Mouse (Mus musculus): ENCODE data around the gene Zbp1. TPM values are rescaled to one million over a fixed set of nuclear protein-coding genes. Genes with fewer than 3 reads are reported as not detected.

The Zbp1 gene
- polyA plus RNA-seq, 1 experiment, result 63.7 TPM

- no peak for TF ChIP-seq POLR2A (IDR thresholded peaks at IDR 0.05; ENCODE audit: control insufficient read depth, extremely low read depth, insufficient read depth, low read length, poor library complexity)
- TF ChIP-seq CTCF (IDR thresholded peaks at IDR 0.05; ENCODE audit: borderline replicate concordance, control insufficient read depth, extremely low read depth, insufficient read depth, low read length, poor library complexity), result no peak
- WGBS, result 8% methylated on average over 11 of the region's 11 CpGs
- peaks cover 58% of the 10 kb centered on the region for H3K4me1 ChIP-seq (replicated peaks; ENCODE audit: control insufficient read depth, insufficient read depth, low read length)
- no peak overlapping the region for H3K4me3 ChIP-seq (ENCODE audit: control insufficient read depth, insufficient read depth, low read length)
- H3K27me3 ChIP-seq (ENCODE audit: control insufficient read depth, insufficient read depth, low read length), result no peaks in the 10 kb centered on the region
- no peak overlapping the region for H3K27ac ChIP-seq (ENCODE audit: control insufficient read depth, insufficient read depth, low read length)
- DNase-seq, result peak; percentile 74
- no peaks in the 10 kb centered on the region for H3K36me3 ChIP-seq (ENCODE audit: control insufficient read depth, insufficient read depth, low read length)
Observed at GRCm38 (mm10) chr2:173263636-173264330, 45.1 kb upstream of the Zbp1 start.

- no peak for TF ChIP-seq CTCF (IDR thresholded peaks at IDR 0.05; ENCODE audit: borderline replicate concordance, control insufficient read depth, extremely low read depth, insufficient read depth, low read length, poor library complexity)
- TF ChIP-seq POLR2A (IDR thresholded peaks at IDR 0.05; ENCODE audit: control insufficient read depth, extremely low read depth, insufficient read depth, low read length, poor library complexity), result no peak
- Histone ChIP-seq H3K27ac (ENCODE audit: control insufficient read depth, insufficient read depth, low read length) (no peak overlapping the region), H3K27me3 (ENCODE audit: control insufficient read depth, insufficient read depth, low read length) (no peaks in the 10 kb centered on the region), H3K4me3 (ENCODE audit: control insufficient read depth, insufficient read depth, low read length) (no peak overlapping the region), H3K36me3 (ENCODE audit: control insufficient read depth, insufficient read depth, low read length) (no peaks in the 10 kb centered on the region), H3K4me1 (replicated peaks; ENCODE audit: control insufficient read depth, insufficient read depth, low read length) (peaks cover 48% of the 10 kb centered on the region)
- WGBS, result 91% methylated on average over 10 of the region's 10 CpGs
- no peak for DNase-seq
Observed at GRCm38 (mm10) chr2:173261497-173261896, 42.8 kb upstream of the Zbp1 start.

- H3K27me3 ChIP-seq (ENCODE audit: control insufficient read depth, insufficient read depth, low read length), result no peaks in the 10 kb centered on the region; the same call in 1 of the 2 replicates
- H3K27ac ChIP-seq (ENCODE audit: control insufficient read depth, insufficient read depth, low read length), result no peak overlapping the region
- 87% methylated on average over 9 of the region's 9 CpGs for WGBS
Observed at GRCm38 (mm10) chr2:173258459-173259091, 39.9 kb upstream of the Zbp1 start.

GRCm38 (mm10) chr2:173257610-173258009 is 38.9 kb upstream of the Zbp1 start:
- Histone ChIP-seq H3K27ac (ENCODE audit: control insufficient read depth, insufficient read depth, low read length) (no peak overlapping the region), H3K36me3 (ENCODE audit: control insufficient read depth, insufficient read depth, low read length) (no peaks in the 10 kb centered on the region), H3K27me3 (ENCODE audit: control insufficient read depth, insufficient read depth, low read length) (no peaks in the 10 kb centered on the region; the same call in 1 of the 2 replicates), H3K4me1 (replicated peaks; ENCODE audit: control insufficient read depth, insufficient read depth, low read length) (peaks cover 17% of the 10 kb centered on the region), H3K4me3 (ENCODE audit: control insufficient read depth, insufficient read depth, low read length) (no peak overlapping the region)
- TF ChIP-seq CTCF (IDR thresholded peaks at IDR 0.05; ENCODE audit: borderline replicate concordance, control insufficient read depth, extremely low read depth, insufficient read depth, low read length, poor library complexity) (no peak), POLR2A (IDR thresholded peaks at IDR 0.05; ENCODE audit: control insufficient read depth, extremely low read depth, insufficient read depth, low read length, poor library complexity) (no peak)
- no peak for DNase-seq
- WGBS, result 58% methylated on average over 7 of the region's 7 CpGs

More at GRCm38 (mm10) chr2:173258459-173259091, 39.9 kb upstream of the Zbp1 start:
- no peaks in the 10 kb centered on the region for H3K36me3 ChIP-seq (ENCODE audit: control insufficient read depth, insufficient read depth, low read length)
- no peak for DNase-seq
- H3K4me3 ChIP-seq (ENCODE audit: control insufficient read depth, insufficient read depth, low read length), result no peak overlapping the region
- TF ChIP-seq POLR2A (IDR thresholded peaks at IDR 0.05; ENCODE audit: control insufficient read depth, extremely low read depth, insufficient read depth, low read length, poor library complexity) (no peak), CTCF (IDR thresholded peaks at IDR 0.05; ENCODE audit: borderline replicate concordance, control insufficient read depth, extremely low read depth, insufficient read depth, low read length, poor library complexity) (no peak)
- H3K4me1 ChIP-seq (replicated peaks; ENCODE audit: control insufficient read depth, insufficient read depth, low read length), result peaks cover 27% of the 10 kb centered on the region

- DNase-seq, result no peak
- Histone ChIP-seq H3K27ac (ENCODE audit: control insufficient read depth, insufficient read depth, low read length) (no peak overlapping the region), H3K36me3 (ENCODE audit: control insufficient read depth, insufficient read depth, low read length) (no peaks in the 10 kb centered on the region), H3K27me3 (ENCODE audit: control insufficient read depth, insufficient read depth, low read length) (no peaks in the 10 kb centered on the region; the same call in 1 of the 2 replicates), H3K4me3 (ENCODE audit: control insufficient read depth, insufficient read depth, low read length) (no peak overlapping the region), H3K4me1 (replicated peaks; ENCODE audit: control insufficient read depth, insufficient read depth, low read length) (peaks cover 16% of the 10 kb centered on the region)
- 96% methylated on average over 4 of the region's 4 CpGs for WGBS
- TF ChIP-seq POLR2A (IDR thresholded peaks at IDR 0.05; ENCODE audit: control insufficient read depth, extremely low read depth, insufficient read depth, low read length, poor library complexity) (no peak), CTCF (IDR thresholded peaks at IDR 0.05; ENCODE audit: borderline replicate concordance, control insufficient read depth, extremely low read depth, insufficient read depth, low read length, poor library complexity) (no peak)
Observed at GRCm38 (mm10) chr2:173256552-173256949, 37.8 kb upstream of the Zbp1 start.

GRCm38 (mm10) chr2:173255810-173256551 is 37.3 kb upstream of the Zbp1 start:
- Histone ChIP-seq H3K36me3 (ENCODE audit: control insufficient read depth, insufficient read depth, low read length) (no peaks in the 10 kb centered on the region), H3K27ac (ENCODE audit: control insufficient read depth, insufficient read depth, low read length) (no peak overlapping the region), H3K27me3 (ENCODE audit: control insufficient read depth, insufficient read depth, low read length) (no peaks in the 10 kb centered on the region; the same call in 1 of the 2 replicates), H3K4me3 (ENCODE audit: control insufficient read depth, insufficient read depth, low read length) (no peak overlapping the region), H3K4me1 (replicated peaks; ENCODE audit: control insufficient read depth, insufficient read depth, low read length) (peaks cover 13% of the 10 kb centered on the region)
- DNase-seq, result no peak
- TF ChIP-seq CTCF (IDR thresholded peaks at IDR 0.05; ENCODE audit: borderline replicate concordance, control insufficient read depth, extremely low read depth, insufficient read depth, low read length, poor library complexity) (no peak), POLR2A (IDR thresholded peaks at IDR 0.05; ENCODE audit: control insufficient read depth, extremely low read depth, insufficient read depth, low read length, poor library complexity) (no peak)
- WGBS, result 86% methylated on average over 7 of the region's 7 CpGs
